Comparison of ENCODE assay signal across 18 mouse cellular contexts in genomic region chr12:15754602-15755001, GRCm38 (mm10).
DNase-seq lines count a peak whose midpoint lies in the region; ATAC-seq and TF ChIP-seq lines count a peak whose summit lies in the region.
"Had no signal": no experiment of that assay in that cellular context is flagged by ENCODE, and none has a peak within 500 bp of the region (broad histone marks: within the 10 kb centered on the region; RNA-seq: fewer than 3 reads in every experiment).

No protein-coding gene starts in this region.

- H3K9ac ChIP-seq in embryonic facial prominence, embryonic 14.5 days (ENCODE audit: low read depth, low read length), result no peak overlapping the region
- no peak overlapping the region for H3K9ac ChIP-seq in kidney, postnatal 0 days (ENCODE audit: low read depth, low read length)
- H3K9ac ChIP-seq: forebrain, embryonic 13.5 days; heart, embryonic 13.5 days had no signal

- TF ChIP-seq CTCF in kidney, postnatal 0 days (IDR thresholded peaks at IDR 0.05; ENCODE audit: low read depth), result no peak

- H3K27ac ChIP-seq in embryonic facial prominence, embryonic 14.5 days (replicated peaks; ENCODE audit: low read depth, low read length), result no peak overlapping the region
- H3K27ac ChIP-seq in embryonic facial prominence, embryonic 10.5 days (replicated peaks), result no peak overlapping the region
- H3K27ac ChIP-seq in kidney, postnatal 0 days, result peak overlapping the region; percentile 47; the same call in 1 of the 2 replicates
- H3K27ac ChIP-seq: forebrain, embryonic 13.5 days; heart, embryonic 13.5 days had no signal

- WGBS in embryonic facial prominence, embryonic 14.5 days, result 42% methylated on average over 2 of the region's 2 CpGs
- WGBS in embryonic facial prominence, embryonic 10.5 days, result 80% methylated on average over 2 of the region's 2 CpGs
- 44% methylated on average over 2 of the region's 2 CpGs for WGBS in kidney, postnatal 0 days

- H3K4me3 ChIP-seq in embryonic facial prominence, embryonic 14.5 days (ENCODE audit: low read depth, low read length), result no peak overlapping the region
- no peak overlapping the region for H3K4me3 ChIP-seq in embryonic facial prominence, embryonic 10.5 days
- no peak overlapping the region for H3K4me3 ChIP-seq in kidney, postnatal 0 days (replicated peaks; ENCODE audit: low read depth, low read length)
- H3K4me3 ChIP-seq: erythroblast, embryonic 14.5 days; forebrain, embryonic 13.5 days; heart, embryonic 13.5 days; myocyte had no signal

- H3K4me1 ChIP-seq in embryonic facial prominence, embryonic 14.5 days (ENCODE audit: control insufficient read depth, insufficient read depth, low read length), result no peaks in the 10 kb centered on the region
- H3K4me1 ChIP-seq in embryonic facial prominence, embryonic 10.5 days, result peaks cover 4% of the 10 kb centered on the region
- no peaks in the 10 kb centered on the region for H3K4me1 ChIP-seq in kidney, postnatal 0 days (replicated peaks; ENCODE audit: insufficient read depth, low read length)
- H3K4me1 ChIP-seq: forebrain, embryonic 13.5 days; heart, embryonic 13.5 days had no signal

- H3K9me3 ChIP-seq in embryonic facial prominence, embryonic 14.5 days (ENCODE audit: control insufficient read depth, low read length), result no peaks in the 10 kb centered on the region
- H3K9me3 ChIP-seq in embryonic facial prominence, embryonic 10.5 days, result no peaks in the 10 kb centered on the region
- no peaks in the 10 kb centered on the region for H3K9me3 ChIP-seq in kidney, postnatal 0 days (replicated peaks; ENCODE audit: low read length)
- H3K9me3 ChIP-seq: forebrain, embryonic 13.5 days; heart, embryonic 13.5 days had no signal

- ATAC-seq in embryonic facial prominence, embryonic 14.5 days (ENCODE audit: low read depth), result no peak
- no peak for ATAC-seq in kidney, postnatal 0 days (replicated peaks; ENCODE audit: low FRiP score, low read depth)
- ATAC-seq: forebrain, embryonic 13.5 days had no signal

- no peaks in the 10 kb centered on the region for H3K27me3 ChIP-seq in embryonic facial prominence, embryonic 14.5 days (replicated peaks; ENCODE audit: control insufficient read depth, insufficient read depth, low read length)
- H3K27me3 ChIP-seq in embryonic facial prominence, embryonic 10.5 days (replicated peaks; ENCODE audit: low read depth, poor library complexity, severe bottlenecking), result no peaks in the 10 kb centered on the region
- H3K27me3 ChIP-seq in kidney, postnatal 0 days (ENCODE audit: insufficient read depth, low read length), result no peaks in the 10 kb centered on the region
- H3K27me3 ChIP-seq: forebrain, embryonic 13.5 days; heart, embryonic 13.5 days had no signal

- peak; percentile 29 for DNase-seq in embryonic facial prominence, embryonic 14.5 days (ENCODE audit: low spot score)
- DNase-seq in embryonic facial prominence, embryonic 10.5 days (ENCODE audit: low spot score), result no peak
- DNase-seq in kidney, adult 11 months, result peak; percentile 14
- no peak for DNase-seq in kidney, adult 18-20 months
- DNase-seq in kidney, postnatal 0 days (ENCODE audit: low spot score), result peak; percentile 87
- DNase-seq in cerebellum, adult 11-12 months, result no peak
- no peak for DNase-seq in frontal cortex, postnatal 10 days (ENCODE audit: low spot score in 2 of 2)
- DNase-seq in layer of hippocampus, postnatal 25 days (ENCODE audit: extremely low spot score in 1 of 2, low spot score in 1 of 2), result no peak
- DNase-seq: adrenal gland, postnatal 36 days; cerebellum, adult 2 months; gastrocnemius, postnatal 14 days; liver; lung, postnatal 10 days; midbrain, embryonic 14.5 days had no signal

- H3K4me2 ChIP-seq in embryonic facial prominence, embryonic 14.5 days (ENCODE audit: low read depth, low read length), result no peak overlapping the region
- H3K4me2 ChIP-seq in kidney, postnatal 0 days (ENCODE audit: low read length), result no peak overlapping the region
- H3K4me2 ChIP-seq: forebrain, embryonic 13.5 days; heart, embryonic 13.5 days had no signal

- no peaks in the 10 kb centered on the region for H3K36me3 ChIP-seq in embryonic facial prominence, embryonic 14.5 days (ENCODE audit: control insufficient read depth, insufficient read depth, low read length)
- no peaks in the 10 kb centered on the region for H3K36me3 ChIP-seq in embryonic facial prominence, embryonic 10.5 days (replicated peaks)
- no peaks in the 10 kb centered on the region for H3K36me3 ChIP-seq in kidney, postnatal 0 days (ENCODE audit: insufficient read depth, low read length)
- H3K36me3 ChIP-seq: heart, embryonic 13.5 days had no signal

Comparison
In these comparisons a context has a peak if more than half of its experiments do, and no peak if none do; other contexts are left out.
1. DNase-seq: peak in embryonic facial prominence, embryonic 14.5 days (single experiment), kidney, adult 11 months (single experiment) and kidney, postnatal 0 days (single experiment); none in embryonic facial prominence, embryonic 10.5 days (single experiment), kidney, adult 18-20 months (single experiment), cerebellum, adult 11-12 months (single experiment), frontal cortex, postnatal 10 days (0 of 2) and layer of hippocampus, postnatal 25 days (0 of 2).